Mouse (Mus musculus) common myeloid progenitor, adult 5-6 weeks (primary cell): ENCODE results near the gene 1500009L16Rik. TPM values are rescaled to one million over a fixed set of nuclear protein-coding genes. Genes with fewer than 3 reads are reported as not detected.
A peak's percentile ranks its signal among the peaks of the same experiment; 100 is the strongest.

ENCODE experiments used
- ATAC-seq: replicated peaks from 2 replicates; pipeline ENCODE4 v1.8.0; 2016; ENCODE audit warnings: low read depth, mild to moderate bottlenecking, moderate TSS enrichment, inconsistent platforms; ENCODE audit not compliant: poor library complexity, severe bottlenecking
- total RNA-seq: library from RNA; stranded (forward); fragments of 200-1000, 187-1606 nt; gene quantifications from 2 replicates; pipeline ENCODE4 v1.2.3, GENCODE M21; 2017

1500009L16Rik gene
- total RNA-seq, 1 experiment from 2014 or later = 2.4 TPM

DNA sequence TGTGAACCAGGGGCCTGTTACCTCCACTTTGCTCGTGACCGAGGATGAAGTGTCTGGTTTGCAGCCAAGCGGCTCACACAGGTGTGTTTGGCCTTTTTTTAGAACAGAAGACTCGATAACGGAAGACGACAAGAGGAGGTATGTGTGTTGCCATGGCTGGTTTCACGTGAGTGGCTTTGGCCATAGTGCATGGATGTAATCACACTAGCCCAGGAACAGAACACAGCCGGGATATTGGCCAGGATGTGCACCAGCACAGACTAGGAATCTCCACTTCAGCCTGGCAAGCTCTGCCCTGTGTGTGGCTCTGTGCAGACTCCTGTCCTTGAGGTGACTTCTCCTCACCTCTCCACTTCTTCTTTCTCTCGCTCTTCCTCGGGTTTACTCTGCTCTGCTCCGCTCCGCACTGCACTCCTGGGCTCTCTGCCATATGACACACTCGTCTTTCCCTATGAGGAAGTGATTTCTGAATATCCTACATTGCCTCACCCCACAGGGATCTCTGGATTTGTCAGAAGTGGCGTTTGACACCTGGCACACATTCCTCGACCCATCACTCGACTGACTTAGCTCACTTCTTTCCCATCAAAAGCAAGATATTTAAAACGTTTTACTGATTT is 34.8 kb downstream of the 1500009L16Rik start:
- no peak for ATAC-seq

DNA sequence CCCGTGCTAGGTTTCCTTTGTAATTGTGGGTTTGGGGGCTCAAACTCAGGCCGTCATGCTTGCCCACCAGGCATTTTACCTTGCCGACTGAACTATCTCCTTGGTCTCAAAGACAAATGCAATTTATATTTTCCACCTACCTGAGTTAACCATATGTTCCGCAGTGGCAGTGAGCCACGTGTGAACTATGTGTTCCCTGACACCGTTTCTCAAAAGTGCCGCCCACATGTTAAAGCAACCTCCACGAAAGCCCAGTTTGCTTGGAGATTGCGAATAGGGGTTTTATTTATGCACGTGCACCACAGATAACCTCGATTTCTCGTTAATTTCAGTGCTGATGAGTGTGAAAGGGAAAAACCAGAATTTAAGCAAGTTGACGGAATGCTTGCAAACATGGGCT is 36.1 kb downstream of the 1500009L16Rik start:
- ATAC-seq = no peak

DNA sequence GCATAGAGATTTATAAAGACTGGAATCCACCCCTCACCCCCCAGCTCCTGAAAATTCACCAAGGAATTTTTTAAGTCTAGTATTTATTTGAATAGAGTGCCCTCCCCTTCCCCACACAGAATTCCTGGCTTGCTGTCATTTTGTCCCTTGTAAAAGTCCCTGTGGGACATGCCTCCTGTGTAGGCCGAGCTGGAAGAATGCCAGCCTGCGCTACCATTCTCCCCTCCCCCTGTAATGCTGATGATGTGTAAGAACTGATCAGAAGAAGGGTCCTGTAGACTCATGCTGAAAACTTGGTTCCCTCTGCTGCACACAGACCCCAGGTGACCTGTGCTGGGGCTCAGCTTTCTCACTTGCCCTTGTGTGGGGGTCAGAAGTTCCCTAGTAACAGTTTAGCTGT is 37.9 kb downstream of the 1500009L16Rik start:
- no peak for ATAC-seq

DNA sequence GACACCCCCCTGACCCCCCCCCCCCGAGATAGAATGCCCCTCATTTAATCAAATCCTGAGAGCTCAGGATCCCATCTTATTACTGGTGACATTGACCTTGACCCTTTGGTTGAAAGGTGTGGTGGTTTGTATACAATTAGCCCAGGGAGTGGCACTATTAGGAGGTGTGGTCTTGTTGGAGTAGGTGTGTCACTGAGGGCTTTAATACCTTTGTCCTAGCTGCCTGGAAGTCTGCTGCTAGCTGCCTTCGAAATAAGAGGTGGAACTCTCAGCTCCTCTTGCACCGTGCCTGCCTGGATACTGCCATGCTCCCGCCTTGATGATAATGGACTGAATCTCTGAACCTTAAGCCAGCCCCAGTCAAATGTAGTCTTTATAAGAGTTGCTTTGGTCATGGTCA is 41.2 kb downstream of the 1500009L16Rik start:
- no peak for ATAC-seq

DNA sequence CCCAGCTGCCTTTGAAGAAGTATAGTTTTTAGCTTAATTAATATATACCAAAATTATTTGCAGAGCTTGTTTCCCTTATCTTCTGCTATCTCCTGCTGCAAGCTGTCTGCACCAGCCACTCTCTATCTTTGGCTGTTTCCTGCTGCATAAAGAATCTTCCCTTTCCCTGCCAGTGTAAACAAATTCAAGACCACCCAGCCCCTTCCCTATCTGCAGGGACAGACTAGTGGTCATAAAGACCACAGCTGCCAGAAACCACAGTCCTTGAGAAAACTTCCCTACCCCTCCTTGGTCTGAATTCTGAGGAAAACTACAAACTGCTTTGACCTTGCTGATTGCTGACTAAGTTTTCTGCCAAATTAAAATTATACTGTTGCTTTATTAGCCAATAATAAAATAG is 44.2 kb downstream of the 1500009L16Rik start:
- ATAC-seq = peak; percentile 68

- peak; percentile 89 for ATAC-seq
Observed at GRCm38 (mm10) chr10:83776272-83776878, 53.7 kb downstream of the 1500009L16Rik start.

DNA sequence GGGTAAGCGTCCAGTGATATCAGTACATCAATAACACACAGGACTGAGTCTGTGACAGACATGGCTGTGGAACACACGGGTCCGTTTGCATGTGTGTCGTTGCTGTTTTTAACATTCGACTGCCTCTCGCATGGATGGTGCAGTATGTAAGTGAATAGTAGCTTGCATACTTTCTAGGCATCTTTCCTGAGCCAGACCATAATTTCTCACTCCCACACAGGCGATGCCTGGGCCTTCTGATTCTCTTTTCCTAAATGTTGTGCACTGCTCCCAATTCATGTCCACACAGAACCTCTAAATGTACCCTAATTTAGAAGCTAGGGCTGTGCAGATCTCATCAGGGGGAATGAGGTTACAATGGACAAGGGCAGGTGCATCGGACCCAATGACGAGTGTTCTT is 54.6 kb downstream of the 1500009L16Rik start:
- ATAC-seq = no peak

DNA sequence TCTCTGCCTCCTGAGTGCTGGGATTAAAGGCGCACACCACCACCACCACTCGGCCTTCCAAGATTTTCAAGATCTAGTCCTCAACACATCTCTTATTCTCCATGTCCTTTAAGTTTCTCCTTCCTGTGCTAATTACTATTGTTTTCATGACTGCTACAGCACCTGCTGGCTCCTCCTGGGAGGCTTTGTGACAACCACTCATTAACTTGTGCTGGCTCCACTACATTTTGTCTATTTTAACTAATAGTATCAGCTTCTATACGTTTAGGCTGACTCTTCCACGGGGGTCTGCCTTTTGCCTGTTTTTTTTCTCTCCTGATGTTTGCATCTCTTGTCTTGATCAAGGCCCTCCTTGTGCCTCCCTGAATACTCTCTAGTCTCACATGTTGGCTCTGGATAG is 59.2 kb downstream of the 1500009L16Rik start:
- no peak for ATAC-seq

GRCm38 (mm10) chr10:83782371-83783120 is 59.9 kb downstream of the 1500009L16Rik start:
- ATAC-seq = no peak

DNA sequence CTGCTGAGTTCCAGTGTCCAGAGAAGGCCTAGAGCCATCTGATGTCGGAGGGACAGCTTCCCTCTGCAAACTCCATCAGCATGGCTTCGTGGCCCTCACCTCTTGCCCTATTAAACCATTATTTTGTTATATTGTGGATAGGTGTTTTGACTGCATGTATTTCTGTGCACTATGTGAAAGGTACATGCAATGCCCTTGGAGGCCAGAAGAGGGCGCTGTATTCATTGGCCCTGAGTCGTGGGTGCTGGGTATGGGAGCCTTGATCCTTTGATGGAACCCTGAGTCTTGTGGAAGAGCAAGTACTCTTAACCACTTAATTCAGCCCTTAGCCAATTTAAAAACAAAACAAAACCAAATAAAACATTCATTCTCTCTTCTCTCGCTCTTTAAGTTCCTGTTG is 62.3 kb downstream of the 1500009L16Rik start:
- peak; percentile 60 for ATAC-seq

- no peak for ATAC-seq
Observed at GRCm38 (mm10) chr10:83785627-83786392, 63.1 kb downstream of the 1500009L16Rik start.

GRCm38 (mm10) chr10:83795088-83795487 is 72.4 kb downstream of the 1500009L16Rik start:
- no peak for ATAC-seq

- ATAC-seq = no peak
Observed at GRCm38 (mm10) chr10:83795500-83795899, 72.8 kb downstream of the 1500009L16Rik start.

- ATAC-seq = no peak
Observed at GRCm38 (mm10) chr10:83804021-83804420, 81.4 kb downstream of the 1500009L16Rik start.

- peak; percentile 94 for ATAC-seq
Observed at GRCm38 (mm10) chr10:83805201-83805718, 82.6 kb downstream of the 1500009L16Rik start.

DNA sequence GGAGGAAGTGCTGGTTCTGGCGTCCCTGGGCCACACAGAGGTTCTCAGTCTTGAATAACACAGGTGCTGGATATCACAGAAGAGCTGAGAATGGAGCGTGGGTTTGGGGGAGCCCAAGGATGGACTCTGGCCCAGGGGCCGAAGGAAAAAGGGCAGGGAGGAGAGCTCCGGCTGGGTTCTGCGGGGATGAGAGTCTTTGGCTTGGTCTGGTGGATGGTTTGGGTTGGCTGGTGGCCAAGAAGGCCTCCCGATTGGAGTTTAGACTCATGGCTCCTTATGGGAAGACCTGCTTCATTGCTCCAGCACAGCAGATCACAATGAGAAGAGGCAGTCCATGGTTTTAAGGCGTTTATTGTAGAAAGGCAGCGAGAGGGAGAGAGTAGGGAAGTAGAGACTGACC is 84.6 kb downstream of the 1500009L16Rik start:
- ATAC-seq = no peak
